Mouse (Mus musculus): ENCODE measurements at regions not wholly inside any gene's neighbourhood (a gene's known extent, or its start where the extent isn't known, plus 50 kb on each side); places are given as distances from the start of the nearest gene placed in this dataset.

GRCm38 (mm10) chr9:43929312-43930036, 113.7 kb upstream of the Thy1 start:
- DNase-seq (ENCODE audit: low spot score in 2 of 2), result no peak

- no peak for DNase-seq (ENCODE audit: low spot score in 2 of 2)
Observed at GRCm38 (mm10) chr9:43930037-43930404, 113.2 kb upstream of the Thy1 start.

DNA sequence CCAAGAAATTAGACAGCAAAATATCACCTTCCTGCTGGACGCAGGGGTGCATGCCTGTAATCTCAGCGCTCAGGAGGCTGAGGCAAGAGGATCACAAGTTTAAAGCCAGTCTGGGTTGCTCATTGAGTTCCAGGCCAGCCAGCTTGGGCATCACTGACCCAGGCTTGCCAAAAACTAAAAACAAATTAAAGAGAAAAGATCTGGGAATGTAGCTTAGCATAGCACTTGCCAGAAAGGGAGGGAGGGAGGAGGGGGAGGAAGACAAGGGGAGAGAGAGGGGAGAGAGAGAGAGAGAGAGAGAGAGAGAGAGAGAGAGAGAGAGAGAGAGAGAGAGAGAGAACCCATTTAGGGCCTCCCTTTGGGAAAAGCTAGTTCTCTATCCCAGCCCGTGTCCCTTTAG, 112.7 kb upstream of the Thy1 start:
- DNase-seq (ENCODE audit: low spot score in 2 of 2), result no peak

DNA sequence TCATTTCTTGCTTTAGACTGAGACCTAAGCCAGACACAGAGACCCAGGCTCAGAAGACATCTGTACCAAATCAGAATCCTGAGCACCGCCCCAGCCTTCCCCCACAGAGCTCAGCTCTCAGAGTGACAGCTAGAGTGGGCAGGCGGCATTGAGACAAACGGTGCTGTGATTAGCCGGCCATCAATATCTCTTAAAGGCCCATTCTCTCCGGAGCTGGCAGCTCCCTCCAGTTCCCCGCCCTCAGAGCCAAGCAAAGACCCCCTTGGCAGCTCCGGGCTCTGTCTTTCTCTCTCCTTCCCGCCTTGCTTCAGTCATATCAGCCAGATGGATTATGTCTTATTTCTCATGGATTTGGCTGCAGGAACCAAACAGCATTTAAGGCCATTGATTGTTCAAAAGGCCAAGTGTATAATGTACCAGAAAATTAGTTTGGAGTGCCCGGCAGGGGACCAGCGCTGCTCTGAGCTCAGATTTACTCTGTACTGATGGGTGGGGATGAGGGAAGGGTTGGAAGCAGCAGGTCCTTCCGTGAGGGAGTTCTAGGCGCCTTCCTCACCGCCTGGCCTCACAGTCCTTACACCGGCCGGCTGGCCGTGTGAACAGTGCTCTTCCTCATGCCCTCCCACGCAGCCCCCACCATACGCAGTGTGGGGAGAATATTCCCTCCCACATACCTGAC, 109.0 kb upstream of the Thy1 start:
- no peak for DNase-seq (ENCODE audit: low spot score in 2 of 2)

- no peak for DNase-seq (ENCODE audit: low spot score in 2 of 2)
Observed at GRCm38 (mm10) chr9:43934691-43935064, 108.5 kb upstream of the Thy1 start.

DNA sequence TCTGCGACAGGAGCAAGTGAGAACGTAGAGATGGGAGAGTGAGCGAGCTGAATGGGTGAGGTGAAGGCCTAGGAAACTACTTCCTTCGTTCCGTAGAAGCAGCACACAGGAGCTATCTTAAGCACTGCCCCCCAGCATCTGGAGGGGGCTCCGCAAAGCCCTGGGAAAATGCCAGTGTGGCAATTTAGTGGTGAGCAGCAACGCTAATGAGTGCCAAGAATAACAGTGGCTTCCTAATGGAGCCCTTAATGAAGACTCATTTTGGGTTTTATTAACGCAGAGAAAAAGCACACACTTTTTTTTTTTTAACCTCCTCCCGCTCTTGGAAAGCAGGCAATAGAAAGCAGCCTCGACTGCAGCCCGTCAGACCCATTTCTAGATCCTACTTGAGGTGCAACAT, 103.8 kb upstream of the Thy1 start:
- no peak for DNase-seq (ENCODE audit: low spot score in 2 of 2)

DNA sequence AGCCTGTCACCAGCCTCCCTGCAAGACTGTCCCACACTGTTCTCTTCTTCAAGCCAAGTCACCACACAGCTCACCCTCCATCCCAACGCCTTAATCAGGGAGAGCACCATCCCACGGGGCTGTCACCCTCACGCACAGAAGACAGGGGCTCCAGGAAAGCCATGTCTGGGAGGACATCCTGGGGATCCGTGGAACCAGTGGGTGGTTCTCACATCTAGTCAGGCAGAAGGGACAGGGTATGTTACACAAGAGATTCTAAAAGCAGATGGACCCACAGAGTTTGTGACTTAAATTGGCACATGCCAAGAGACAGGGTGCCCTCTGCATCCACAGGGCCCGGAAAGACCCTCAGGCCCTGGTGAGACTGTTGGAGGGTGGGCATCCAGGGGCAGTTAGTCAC, 101.0 kb upstream of the Thy1 start:
- DNase-seq (ENCODE audit: low spot score in 2 of 2), result no peak

GRCm38 (mm10) chr9:43943522-43943921, 99.7 kb upstream of the Thy1 start:
- no peak for DNase-seq (ENCODE audit: low spot score in 2 of 2)

DNA sequence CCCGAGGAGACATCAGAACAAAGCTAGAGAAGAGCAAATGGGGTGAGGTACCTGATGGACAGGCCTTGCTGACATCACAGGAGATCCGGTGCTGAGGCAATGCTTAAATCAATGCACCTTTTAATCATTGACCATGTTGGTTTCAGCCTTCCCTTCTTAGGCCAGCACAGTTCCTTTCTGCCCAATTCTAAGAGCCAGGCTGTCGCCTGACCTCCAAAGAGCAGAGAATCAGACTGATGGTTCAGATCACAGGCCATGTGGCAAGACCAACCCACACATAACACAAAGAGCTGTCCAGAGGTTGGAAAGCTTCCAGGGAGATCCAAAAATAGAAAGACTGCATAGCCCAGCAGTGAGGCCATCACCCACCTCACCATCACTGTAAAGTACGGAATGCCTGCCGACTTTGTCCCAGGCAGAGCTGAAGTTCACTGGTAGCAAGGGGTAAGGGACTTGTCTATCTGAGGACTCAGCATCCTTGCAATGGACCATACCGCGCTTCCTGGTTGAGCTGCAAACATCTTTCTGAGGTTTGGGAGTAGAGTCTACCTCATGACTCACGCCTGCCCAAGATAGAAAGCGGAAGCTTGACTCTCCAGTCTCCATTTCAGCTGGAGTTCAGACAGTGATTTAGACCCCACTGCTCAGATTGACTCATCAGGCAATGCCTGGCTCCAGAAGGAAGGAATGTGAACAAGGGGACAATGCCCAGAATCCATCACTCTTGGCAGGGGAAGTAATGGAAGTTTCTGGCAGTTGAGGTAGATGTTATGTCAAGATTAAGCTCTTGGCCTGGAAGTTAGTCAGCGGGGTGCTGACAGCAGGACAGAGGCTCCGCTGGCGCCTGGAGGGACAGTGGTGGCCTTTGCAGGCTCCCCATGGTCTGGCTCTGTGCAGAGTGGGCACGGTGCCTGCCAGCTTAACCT, 98.1 kb upstream of the Thy1 start:
- no peak for DNase-seq (ENCODE audit: low spot score in 2 of 2)

- DNase-seq (ENCODE audit: low spot score in 2 of 2), result no peak
Observed at GRCm38 (mm10) chr9:43945997-43946649, 97.1 kb upstream of the Thy1 start.

DNA sequence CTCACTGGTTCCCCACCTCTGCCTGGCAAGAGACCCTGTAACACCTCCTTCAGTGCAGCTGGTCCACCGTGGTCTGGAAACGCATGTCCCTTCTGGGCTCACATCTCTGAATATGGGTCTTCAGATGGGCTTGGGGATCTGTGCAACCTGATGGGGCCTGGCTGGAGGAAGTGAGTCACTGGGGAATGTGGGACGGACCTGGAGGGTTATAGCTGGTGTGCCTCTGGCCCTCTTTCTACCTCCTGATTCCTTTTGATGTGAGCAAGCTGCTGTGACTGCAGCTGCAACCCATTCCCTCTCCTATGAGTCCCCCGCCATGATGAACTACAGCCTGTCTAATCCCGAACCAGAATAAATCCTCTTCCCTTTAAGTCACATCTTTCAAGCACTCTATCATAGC, 96.1 kb upstream of the Thy1 start:
- DNase-seq (ENCODE audit: low spot score in 2 of 2), result no peak

DNA sequence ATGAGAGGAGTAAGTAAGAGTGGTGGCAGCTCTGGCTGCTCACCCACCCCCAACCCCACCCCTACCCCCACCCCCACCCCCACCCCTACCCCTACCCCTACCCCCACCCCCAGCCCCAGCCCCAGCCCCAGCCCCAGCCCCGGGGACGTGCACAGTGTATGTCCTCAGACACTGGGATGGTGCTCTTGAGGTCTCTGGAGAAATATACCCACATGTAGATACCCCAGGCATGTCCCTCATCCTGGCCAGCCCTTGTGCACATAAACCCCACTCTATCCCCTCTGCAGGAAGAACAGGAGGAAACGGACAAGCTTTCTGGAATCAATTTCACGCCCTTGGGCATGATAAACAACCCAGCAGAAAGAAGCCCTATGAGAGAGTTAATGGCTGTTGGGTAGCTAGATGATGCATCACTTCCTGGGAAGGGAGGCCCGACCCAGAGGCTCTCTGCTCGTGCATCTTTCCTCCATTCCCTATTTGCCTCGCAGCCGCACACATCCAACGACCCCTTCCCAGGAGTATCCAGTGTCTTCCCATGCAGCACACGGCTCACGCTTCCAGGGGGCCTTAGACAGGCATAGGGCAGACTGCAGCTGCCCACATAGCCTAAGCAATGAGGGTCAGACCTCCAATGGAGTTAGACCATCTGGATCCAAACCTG, 95.6 kb upstream of the Thy1 start:
- DNase-seq (ENCODE audit: low spot score in 2 of 2), result no peak

DNA sequence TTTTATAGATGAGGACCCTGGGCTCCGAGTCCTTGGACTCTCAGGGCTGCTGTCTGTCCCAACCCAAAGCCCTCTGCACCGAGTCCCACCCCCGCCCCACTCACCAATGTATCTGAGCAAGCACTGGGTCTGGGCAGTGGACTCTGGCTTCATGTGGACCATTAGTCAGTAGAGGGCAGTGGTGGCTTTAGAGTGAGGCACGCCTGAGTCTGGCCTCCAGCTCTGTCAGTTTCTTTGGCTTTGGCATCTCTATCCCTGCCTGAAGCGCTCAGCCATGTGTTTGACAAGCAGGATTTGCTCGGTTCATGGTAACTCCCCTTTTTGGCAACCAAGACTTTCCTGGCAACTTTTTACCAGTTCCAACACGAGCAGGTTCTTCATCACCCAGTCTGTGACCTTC, 90.1 kb upstream of the Thy1 start:
- no peak for DNase-seq (ENCODE audit: low spot score in 2 of 2)

DNA sequence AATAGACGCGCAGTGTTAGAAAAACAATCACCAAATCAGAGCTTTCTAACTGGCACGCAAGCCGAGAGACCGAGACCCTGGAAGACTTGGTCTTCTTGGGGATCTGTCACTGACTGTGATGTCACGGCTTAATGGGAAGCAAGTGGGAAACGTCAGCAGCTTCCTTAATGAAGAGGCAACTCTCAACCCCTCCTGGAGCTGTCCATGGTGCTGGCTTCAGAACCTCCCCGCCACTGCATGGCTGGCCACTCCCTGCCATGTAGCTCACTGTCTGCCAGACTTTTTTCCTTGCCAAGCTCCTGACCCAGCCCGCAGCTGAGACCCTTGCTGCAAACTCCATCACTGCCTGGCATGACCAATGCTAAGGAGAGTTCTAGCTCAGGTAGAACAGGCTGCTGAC, 83.6 kb upstream of the Thy1 start:
- peak; percentile 24 to 27 for DNase-seq (ENCODE audit: low spot score in 2 of 2)

DNA sequence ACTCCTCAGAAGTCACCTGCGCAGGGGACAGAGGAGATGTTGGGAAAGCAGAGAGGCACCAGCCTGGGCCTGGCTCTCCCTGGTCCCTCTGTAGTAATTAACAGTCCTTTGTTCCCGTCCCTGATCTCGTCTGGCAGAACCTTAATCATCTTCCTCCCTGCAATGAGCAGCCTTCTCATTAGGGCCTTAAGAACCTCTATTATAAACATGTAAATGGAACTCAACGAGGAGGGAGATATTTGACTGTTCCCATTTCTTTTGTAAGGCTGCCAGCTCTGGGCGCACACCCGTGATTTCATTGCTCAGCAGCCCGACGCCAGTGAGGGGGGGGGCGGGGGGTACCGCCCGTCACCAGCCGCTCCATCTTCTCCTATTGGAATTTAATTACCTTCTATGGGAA, 81.8 kb upstream of the Thy1 start:
- DNase-seq (ENCODE audit: low spot score in 2 of 2), result no peak

GRCm38 (mm10) chr9:43965171-43965570, 78.0 kb upstream of the Thy1 start:
- DNase-seq (ENCODE audit: low spot score in 2 of 2), result no peak

GRCm38 (mm10) chr9:43965811-43966210, 77.4 kb upstream of the Thy1 start:
- no peak for DNase-seq (ENCODE audit: low spot score in 2 of 2)

DNA sequence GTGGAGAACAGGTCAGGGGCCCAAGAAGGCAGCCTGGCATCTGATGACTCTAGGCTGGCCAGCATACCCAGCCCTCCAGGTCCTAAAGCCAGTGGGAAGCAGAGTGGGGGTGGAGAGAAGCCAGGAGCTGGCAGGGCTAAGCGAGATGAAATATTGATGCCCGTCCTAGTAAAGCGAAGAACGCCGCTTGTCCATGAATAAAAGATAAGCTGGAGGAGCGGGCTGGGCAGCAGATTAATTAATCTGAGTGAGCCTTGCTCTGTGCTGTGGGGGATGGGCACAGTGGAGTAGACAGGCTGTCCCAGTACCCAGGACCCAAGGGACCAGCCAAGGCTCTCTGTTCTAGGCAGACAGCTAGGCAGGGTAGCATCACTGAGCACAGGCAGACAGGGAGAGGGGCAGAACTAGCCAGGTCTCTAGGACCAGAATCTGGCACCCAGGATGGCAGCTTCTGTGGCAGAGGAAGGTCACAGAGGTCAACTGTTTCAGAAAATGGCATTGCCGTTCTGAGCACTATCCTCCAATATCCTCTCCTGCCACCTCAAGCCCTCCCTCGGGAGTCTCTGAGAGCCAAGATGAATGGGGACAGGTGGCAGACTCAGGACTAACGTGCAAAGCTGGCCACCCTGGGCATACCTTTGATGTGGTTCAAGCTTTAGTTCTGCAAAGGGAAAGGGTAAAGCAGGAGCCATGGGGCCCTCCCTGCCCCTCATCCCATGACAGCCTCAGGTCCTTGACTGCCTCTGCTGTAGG, 73.0 kb upstream of the Thy1 start:
- no peak for DNase-seq (ENCODE audit: low spot score in 2 of 2)

GRCm38 (mm10) chr9:43970858-43971257, 72.3 kb upstream of the Thy1 start:
- no peak for DNase-seq (ENCODE audit: low spot score in 2 of 2)

- peak in 1 of 2 experiments; percentile 35 for DNase-seq (ENCODE audit: low spot score in 2 of 2)
Observed at GRCm38 (mm10) chr9:43972290-43972689, 70.9 kb upstream of the Thy1 start.

All from adrenal gland, postnatal 4 days (tissue).